Mouse (Mus musculus): ENCODE data around the gene Gm4792.

DNA sequence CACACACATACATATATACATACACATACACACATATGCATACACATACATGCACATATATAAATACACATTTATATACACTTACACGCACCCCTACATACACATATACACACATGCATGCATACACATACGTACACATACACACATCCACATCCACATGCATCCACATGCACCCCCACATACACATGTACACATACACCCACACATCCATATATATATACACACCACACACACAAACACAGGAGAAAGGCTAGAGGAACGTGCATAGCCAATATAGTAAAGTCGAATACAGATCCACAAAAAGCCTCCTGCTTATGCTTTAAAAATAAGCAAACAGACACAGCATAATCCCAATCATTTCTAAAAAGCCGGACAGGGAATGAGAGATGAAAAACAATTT lies 4.1 kb downstream of the Gm4792 start:
- TF ChIP-seq CTCF (IDR thresholded peaks at IDR 0.05; ENCODE audit: control insufficient read depth, insufficient read depth, low read length) (no peak), POLR2A (IDR thresholded peaks at IDR 0.05; ENCODE audit: borderline replicate concordance, control insufficient read depth, low read depth, low read length) (no peak)
